Mouse (Mus musculus) neural tube, embryonic 12.5 days (tissue): ENCODE data around the gene Ptprg. TPM values are rescaled to one million over a fixed set of nuclear protein-coding genes. Genes with fewer than 3 reads are reported as not detected.
A peak's percentile ranks its signal among the peaks of the same experiment; 100 is the strongest.
"Not testable (repeated sequence)": the region's sequence is repeated elsewhere in the genome, so short reads cannot be mapped to it uniquely, and the experiment has no call there.

Source experiments
- ATAC-seq: fragments of 200-750 bp; cut with Nextera tagmentation; 2 replicates; pipeline ENCODE4 v1.8.0; 2017; ENCODE audit warnings: low read depth, mild to moderate bottlenecking, moderate TSS enrichment, moderate library complexity; ENCODE audit not compliant: low FRiP score
- H3K27ac ChIP-seq: fragments of 300-500 bp; sonication (generic); 2 replicates; pipeline ENCODE4 v1.5.1; 2016
- H3K27me3 ChIP-seq: fragments of 300-500 bp; sonication (generic); replicated peaks from 2 replicates; pipeline ENCODE4 v1.6.1; 2016; ENCODE audit warnings: mild to moderate bottlenecking
- H3K36me3 ChIP-seq: fragments of 300-500 bp; sonication (generic); 2 replicates; pipeline ENCODE4 v1.6.1; 2016; ENCODE audit warnings: mild to moderate bottlenecking
- H3K4me1 ChIP-seq: fragments of 300-500 bp; sonication (generic); 2 replicates; pipeline ENCODE4 v1.6.1; 2016
- H3K4me2 ChIP-seq: fragments of 300-500 bp; sonication (generic); replicated peaks from 2 replicates; pipeline ENCODE4 v1.6.1; 2016; ENCODE audit warnings: mild to moderate bottlenecking
- H3K4me3 ChIP-seq: fragments of 300-500 bp; sonication (generic); 2 replicates; pipeline ENCODE4 v1.5.1; 2016
- H3K9ac ChIP-seq: fragments of 300-500 bp; sonication (generic); 2 replicates; pipeline ENCODE4 v1.6.1; 2016; ENCODE audit warnings: mild to moderate bottlenecking
- H3K9me3 ChIP-seq: fragments of 300-500 bp; sonication (generic); 2 replicates; pipeline ENCODE4 v1.6.1; 2016; ENCODE audit warnings: mild to moderate bottlenecking
- WGBS: fragments of 180-500 bp; shearing (Covaris S2); methylation state at CpG from one replicate; pipeline ENCODE4 v1.1.7; 2016; 5-methylcytosine and 5-hydroxymethylcytosine counted together
- polyA plus RNA-seq: library from polyadenylated mRNA; unstranded; fragments of >200 nt; fragmentation: Nextera tagmentation; extraction: Ambion mirVana; gene quantifications from 2 replicates; pipeline ENCODE4 v1.2.1, GENCODE M21; 2016

The Ptprg gene
- polyA plus RNA-seq, 1 experiment from 2014 or later, result 41.8 TPM

DNA sequence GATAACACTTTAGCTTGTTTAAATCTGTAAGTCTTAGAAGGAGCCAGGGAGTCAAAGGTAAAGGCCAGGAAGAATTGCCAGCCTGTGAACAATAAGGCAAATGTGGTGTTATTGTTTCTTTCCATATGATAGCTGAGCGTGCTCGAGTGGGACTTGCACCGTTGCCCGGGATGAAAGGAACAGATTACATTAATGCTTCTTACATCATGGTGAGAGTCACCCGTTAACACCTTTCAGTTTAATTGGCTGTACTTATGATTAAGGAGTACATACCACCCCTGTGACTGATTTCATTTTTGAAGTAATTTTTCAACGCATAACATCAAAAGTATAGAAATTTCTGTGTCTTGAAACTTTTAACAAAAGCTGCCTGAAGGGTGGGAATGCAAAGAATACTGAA, 666.5 kb downstream of the Ptprg start:
- Histone ChIP-seq H3K4me2 (no peak overlapping the region), H3K9me3 (no peaks in the 10 kb centered on the region), H3K27me3 (no peaks in the 10 kb centered on the region), H3K27ac (no peak overlapping the region), H3K4me1 (no peaks in the 10 kb centered on the region), H3K36me3 (no peaks in the 10 kb centered on the region), H3K4me3 (no peak overlapping the region), H3K9ac (no peak overlapping the region)
- 74% methylated on average over 6 of the region's 6 CpGs for WGBS
- no peak for ATAC-seq

DNA sequence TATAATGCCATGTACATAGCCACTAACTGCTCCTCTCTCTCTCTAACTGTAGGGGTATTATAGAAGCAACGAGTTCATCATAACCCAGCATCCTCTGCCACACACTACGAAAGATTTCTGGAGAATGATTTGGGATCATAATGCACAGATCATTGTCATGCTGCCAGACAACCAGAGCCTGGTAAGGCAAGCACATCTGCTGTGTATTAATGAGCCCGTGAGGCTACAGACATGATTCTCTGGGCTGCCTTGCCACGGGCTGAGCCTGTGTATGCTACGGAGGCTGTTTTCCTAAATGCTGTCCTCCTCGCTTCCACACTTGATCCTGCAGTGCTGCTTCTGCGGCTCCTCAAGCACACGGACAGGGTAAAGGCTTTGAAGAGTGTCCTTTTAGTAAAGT, 667.2 kb downstream of the Ptprg start:
- Histone ChIP-seq H3K4me1 (no peaks in the 10 kb centered on the region), H3K4me3 (no peak overlapping the region), H3K36me3 (no peaks in the 10 kb centered on the region; the same call in 1 of the 2 replicates), H3K9ac (no peak overlapping the region), H3K27me3 (no peaks in the 10 kb centered on the region), H3K4me2 (no peak overlapping the region), H3K27ac (no peak overlapping the region), H3K9me3 (no peaks in the 10 kb centered on the region)
- no peak for ATAC-seq
- WGBS, result 85% methylated on average over 8 of the region's 8 CpGs

- no peak overlapping the region for H3K9ac ChIP-seq
- no peaks in the 10 kb centered on the region for H3K4me1 ChIP-seq
- H3K36me3 ChIP-seq, result peaks cover 8% of the 10 kb centered on the region
- H3K27me3 ChIP-seq, result no peaks in the 10 kb centered on the region
- no peak for ATAC-seq
- 79% methylated on average over 5 of the region's 5 CpGs for WGBS
- no peak overlapping the region for H3K4me3 ChIP-seq
- no peak overlapping the region for H3K4me2 ChIP-seq
- no peaks in the 10 kb centered on the region for H3K9me3 ChIP-seq
- no peak overlapping the region for H3K27ac ChIP-seq
Observed at GRCm38 (mm10) chr14:12221571-12221970, 668.2 kb downstream of the Ptprg start.

- no peaks in the 10 kb centered on the region for H3K36me3 ChIP-seq
- no peak overlapping the region for H3K27ac ChIP-seq
- no peak overlapping the region for H3K4me2 ChIP-seq
- H3K9me3 ChIP-seq, result no peaks in the 10 kb centered on the region
- no peak overlapping the region for H3K4me3 ChIP-seq
- H3K9ac ChIP-seq, result no peak overlapping the region
- H3K4me1 ChIP-seq, result no peaks in the 10 kb centered on the region
- no peak for ATAC-seq
- WGBS, result 84% methylated on average over 4 of the region's 4 CpGs
- no peaks in the 10 kb centered on the region for H3K27me3 ChIP-seq
Observed at GRCm38 (mm10) chr14:12243726-12244125, 690.4 kb downstream of the Ptprg start.

DNA sequence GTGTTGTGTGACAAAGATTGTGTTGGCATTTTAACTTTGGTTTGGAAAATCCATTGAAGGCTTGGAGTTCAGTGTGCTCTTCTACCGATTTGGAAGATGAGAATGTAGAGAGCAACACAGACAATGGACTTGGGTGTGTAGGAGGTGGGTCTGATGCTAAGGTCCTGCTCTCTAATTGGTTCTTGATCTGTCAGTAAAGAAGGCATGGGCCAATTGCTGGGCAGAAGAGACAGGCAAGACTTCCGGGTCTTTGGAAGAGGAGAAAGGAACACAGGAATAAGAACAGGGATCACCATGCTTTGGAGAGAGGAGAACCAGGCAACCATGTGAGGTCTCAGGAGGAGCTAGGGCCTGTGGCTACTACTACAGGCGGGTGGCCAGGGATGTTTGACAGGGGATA, 722.7 kb downstream of the Ptprg start:
- no peaks in the 10 kb centered on the region for H3K27me3 ChIP-seq
- no peak overlapping the region for H3K4me2 ChIP-seq
- no peaks in the 10 kb centered on the region for H3K9me3 ChIP-seq
- ATAC-seq, result no peak
- no peak overlapping the region for H3K4me3 ChIP-seq
- no peak overlapping the region for H3K27ac ChIP-seq
- no peak overlapping the region for H3K9ac ChIP-seq
- no peaks in the 10 kb centered on the region for H3K4me1 ChIP-seq
- H3K36me3 ChIP-seq, result no peaks in the 10 kb centered on the region
- 69% methylated on average over 3 of the region's 3 CpGs for WGBS

GRCm38 (mm10) chr14:12283641-12284040, 730.3 kb downstream of the Ptprg start, which contains the start of gene Gm49355:
Gene Gm49355, plus strand, starts transcription at chr14:12283976.
- peak; percentile 34 for ATAC-seq
- Histone ChIP-seq H3K36me3 (no peaks in the 10 kb centered on the region), H3K4me2 (peak within 1 kb of the TSS; percentile 86), H3K9ac (peak within 1 kb of the TSS; percentile 78), H3K27me3 (no peaks in the 10 kb centered on the region), H3K4me3 (peak within 1 kb of the TSS; percentile 71), H3K4me1 (no peaks in the 10 kb centered on the region), H3K9me3 (no peaks in the 10 kb centered on the region), H3K27ac (peak within 1 kb of the TSS; percentile 68; the same call in 1 of the 2 replicates)
- 81% methylated on average over 6 of the region's 6 CpGs for WGBS

- H3K27ac ChIP-seq, result peak within 1 kb of the TSS; percentile 68; the same call in 1 of the 2 replicates
- under 1% methylated on average over 48 of the region's 48 CpGs for WGBS
- H3K27me3 ChIP-seq, result no peaks in the 10 kb centered on the region
- peak within 1 kb of the TSS; percentile 86 for H3K4me2 ChIP-seq
- H3K9ac ChIP-seq, result peak within 1 kb of the TSS; percentile 78
- no peaks in the 10 kb centered on the region for H3K4me1 ChIP-seq
- ATAC-seq, result peak; percentile 100
- peak within 1 kb of the TSS; percentile 71 for H3K4me3 ChIP-seq
- H3K9me3 ChIP-seq, result no peaks in the 10 kb centered on the region
- H3K36me3 ChIP-seq, result no peaks in the 10 kb centered on the region
Observed at GRCm38 (mm10) chr14:12284141-12284912, 731.0 kb downstream of the Ptprg start, which contains the start of gene 3830406C13Rik. Gene 3830406C13Rik, plus strand, starts transcription at chr14:12284173.

DNA sequence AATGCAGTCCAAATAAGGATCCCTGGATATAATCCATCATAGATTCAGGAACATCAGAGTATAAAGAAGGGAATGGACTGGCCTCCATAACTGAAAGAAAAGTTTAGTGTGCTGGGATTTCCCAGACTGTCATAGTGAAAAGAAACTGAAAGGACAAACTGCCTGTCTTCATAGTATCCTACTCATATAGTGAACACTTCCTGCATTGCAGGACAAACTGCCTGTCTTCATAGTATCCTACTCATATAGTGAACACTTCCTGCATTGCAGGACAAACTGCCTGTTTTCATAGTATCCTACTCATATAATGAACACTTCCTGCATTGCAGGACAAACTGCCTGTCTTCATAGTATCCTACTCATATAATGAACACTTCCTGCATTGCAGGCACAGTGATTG, 736.4 kb downstream of the Ptprg start:
- not testable (repeated sequence) for H3K4me3 ChIP-seq, H3K27ac ChIP-seq, H3K36me3 ChIP-seq, H3K9ac ChIP-seq, ATAC-seq, H3K9me3 ChIP-seq, H3K4me2 ChIP-seq, H3K4me1 ChIP-seq, H3K27me3 ChIP-seq

Other genes starting within 250 kb of the Ptprg start
- gene Gm3839, start 196.8 kb upstream of the Ptprg start, polyA plus RNA-seq, result 1.0 and 1.5 TPM in 2 replicates